Mouse (Mus musculus) erythroblast, embryonic 14.5 days (primary cell): ENCODE data around the gene Mrpl34. TPM values are rescaled to one million over a fixed set of nuclear protein-coding genes. Genes with fewer than 3 reads are reported as not detected.
A peak's percentile ranks its signal among the peaks of the same experiment; 100 is the strongest.

Experiments used
- H3K27me3 ChIP-seq: 2 replicates; pipeline ENCODE4 v1.6.1; 2012; ENCODE audit warnings: inconsistent platforms; ENCODE audit not compliant: control insufficient read depth
- H3K36me3 ChIP-seq: 2 replicates; pipeline ENCODE4 v1.6.1; 2012; ENCODE audit warnings: mild to moderate bottlenecking, inconsistent platforms; ENCODE audit not compliant: control insufficient read depth
- H3K4me1 ChIP-seq: 2 replicates; pipeline ENCODE4 v1.6.1; 2012; ENCODE audit warnings: inconsistent platforms; ENCODE audit not compliant: control insufficient read depth
- H3K4me3 ChIP-seq: replicated peaks from 2 replicates; pipeline ENCODE3; 2012; ENCODE audit warnings: moderate library complexity, mild to moderate bottlenecking, inconsistent platforms
- H3K9me3 ChIP-seq: 2 replicates; pipeline ENCODE4 v1.6.1; 2012; ENCODE audit warnings: low read length, inconsistent platforms, mixed read lengths; ENCODE audit not compliant: control insufficient read depth
- GATA1 ChIP-seq: IDR thresholded peaks from 2 replicates; pipeline ENCODE4 v1.6.1; 2012; ENCODE audit warnings: low read length, inconsistent platforms, mixed read lengths
- TAL1 ChIP-seq: IDR thresholded peaks from 3 replicates; pipeline ENCODE4 v1.6.1; 2012; ENCODE audit warnings: low read length, inconsistent platforms, mixed read lengths
- polyA plus RNA-seq: library from polyadenylated mRNA; stranded (reverse); fragments of >175 nt; gene quantifications from 2 replicates; pipeline ENCODE4 v1.2.3, GENCODE M21; 2012

Mrpl34 gene
- polyA plus RNA-seq, 1 experiment: 18.9 TPM

- Histone ChIP-seq H3K4me1 (peaks cover 4% of the 10 kb centered on the region), H3K27me3 (no peaks in the 10 kb centered on the region), H3K9me3 (no peaks in the 10 kb centered on the region), H3K4me3 (no peak overlapping the region), H3K36me3 (no peaks in the 10 kb centered on the region)
- no peak for TF ChIP-seq TAL1
- no peak for TF ChIP-seq GATA1
These were observed 34.3 kb downstream of the Mrpl34 start for GRCm38 (mm10) chr8:71498816-71499690.

DNA sequence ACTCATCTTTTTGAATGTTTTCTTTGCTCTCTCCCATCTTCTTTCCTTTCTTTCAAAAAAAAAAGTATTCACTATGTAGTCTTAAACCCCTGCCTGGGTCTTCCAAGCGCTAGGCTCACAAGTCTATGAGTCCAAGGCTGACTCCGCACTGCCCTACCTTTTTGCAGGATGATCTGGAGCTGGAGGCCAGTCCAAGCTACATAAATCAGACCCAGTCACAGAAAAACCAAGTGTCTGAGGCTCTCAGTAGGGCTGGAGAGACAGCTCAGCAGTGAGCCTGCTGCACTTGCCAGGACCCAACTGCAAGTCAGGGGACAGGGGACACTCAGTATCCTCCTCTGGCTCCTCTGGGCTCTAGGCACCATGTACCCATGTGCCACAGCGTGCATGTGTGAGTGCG, 39.6 kb downstream of the Mrpl34 start:
- no peaks in the 10 kb centered on the region for H3K9me3 ChIP-seq
- TF ChIP-seq GATA1 (no peak), TAL1 (no peak)
- H3K27me3 ChIP-seq: peaks cover 26% of the 10 kb centered on the region
- H3K4me1 ChIP-seq: peaks cover 9% of the 10 kb centered on the region
- H3K36me3 ChIP-seq: no peaks in the 10 kb centered on the region
- H3K4me3 ChIP-seq: no peak overlapping the region

- H3K9me3 ChIP-seq: no peaks in the 10 kb centered on the region
- H3K27me3 ChIP-seq: peaks cover 32% of the 10 kb centered on the region
- H3K4me1 ChIP-seq: peaks cover 9% of the 10 kb centered on the region
- TF ChIP-seq GATA1: no peak
- no peak for TF ChIP-seq TAL1
- no peak overlapping the region for H3K4me3 ChIP-seq
- H3K36me3 ChIP-seq: no peaks in the 10 kb centered on the region
These were observed 40.6 kb downstream of the Mrpl34 start for GRCm38 (mm10) chr8:71505326-71505725.

GRCm38 (mm10) chr8:71505979-71506378, 41.2 kb downstream of the Mrpl34 start:
- peaks cover 10% of the 10 kb centered on the region for H3K4me1 ChIP-seq
- no peaks in the 10 kb centered on the region for H3K9me3 ChIP-seq
- H3K27me3 ChIP-seq: peaks cover 32% of the 10 kb centered on the region
- no peak for TF ChIP-seq GATA1
- H3K36me3 ChIP-seq: no peaks in the 10 kb centered on the region
- H3K4me3 ChIP-seq: no peak overlapping the region

DNA sequence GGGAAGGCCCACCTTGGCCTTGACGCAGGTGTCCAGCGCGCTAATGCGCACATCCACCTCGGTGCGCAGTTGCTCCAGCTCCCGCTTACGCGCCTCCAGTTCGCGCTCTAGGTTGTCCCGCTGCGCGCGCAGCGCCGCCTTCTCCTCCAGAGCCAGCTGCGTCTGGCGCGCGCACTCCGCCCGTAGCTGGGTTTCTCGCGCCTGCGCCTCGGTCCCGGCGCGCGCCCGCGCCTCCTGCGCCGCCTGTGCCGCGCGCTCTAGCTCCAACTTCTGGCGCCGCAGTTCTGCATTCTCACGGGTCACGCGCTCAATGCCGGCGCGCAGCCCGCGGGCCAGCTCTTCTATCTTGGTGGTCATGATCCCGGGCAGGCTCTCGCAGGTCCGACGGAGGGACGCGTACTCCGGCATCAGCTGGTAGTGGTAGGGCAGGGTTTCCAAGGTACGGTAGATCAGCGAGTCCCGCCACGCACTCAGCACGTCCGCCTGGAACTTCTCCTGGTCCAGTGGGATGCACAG, 42.9 kb downstream of the Mrpl34 start:
- no peak for TF ChIP-seq TAL1
- TF ChIP-seq GATA1: no peak
- H3K4me1 ChIP-seq: peaks cover 25% of the 10 kb centered on the region
- H3K4me3 ChIP-seq: peak overlapping the region; percentile 29
- no peaks in the 10 kb centered on the region for H3K36me3 ChIP-seq
- no peaks in the 10 kb centered on the region for H3K9me3 ChIP-seq
- H3K27me3 ChIP-seq: peaks cover 32% of the 10 kb centered on the region

- Histone ChIP-seq H3K36me3 (no peaks in the 10 kb centered on the region), H3K9me3 (no peaks in the 10 kb centered on the region), H3K4me3 (no peak overlapping the region), H3K27me3 (peaks cover 32% of the 10 kb centered on the region), H3K4me1 (peaks cover 29% of the 10 kb centered on the region)
- no peak for TF ChIP-seq TAL1
- TF ChIP-seq GATA1: no peak
These were observed 44.6 kb downstream of the Mrpl34 start for GRCm38 (mm10) chr8:71509316-71509715.

GRCm38 (mm10) chr8:71511644-71512043, 46.9 kb downstream of the Mrpl34 start, which contains the start of gene Plvap:
Plvap (minus strand) TSS chr8:71511752.
- Histone ChIP-seq H3K9me3 (no peaks in the 10 kb centered on the region), H3K4me1 (peaks cover 29% of the 10 kb centered on the region), H3K4me3 (peak within 1 kb of the TSS; percentile 43), H3K27me3 (peaks cover 29% of the 10 kb centered on the region), H3K36me3 (no peaks in the 10 kb centered on the region)
- TF ChIP-seq TAL1 (no peak), GATA1 (no peak)

GRCm38 (mm10) chr8:71513018-71513754, 48.4 kb downstream of the Mrpl34 start:
- H3K27me3 ChIP-seq: peaks cover 14% of the 10 kb centered on the region
- H3K36me3 ChIP-seq: no peaks in the 10 kb centered on the region
- TF ChIP-seq GATA1 (no peak), TAL1 (no peak)
- no peak overlapping the region for H3K4me3 ChIP-seq
- H3K4me1 ChIP-seq: peaks cover 20% of the 10 kb centered on the region
- no peaks in the 10 kb centered on the region for H3K9me3 ChIP-seq

- Histone ChIP-seq H3K4me1 (peaks cover 20% of the 10 kb centered on the region), H3K9me3 (no peaks in the 10 kb centered on the region), H3K36me3 (no peaks in the 10 kb centered on the region), H3K4me3 (no peak overlapping the region), H3K27me3 (0 out of 2 replicates have a peak, but pooled peaks cover 1% of the 10 kb centered on the region)
- TF ChIP-seq TAL1 (no peak), GATA1 (no peak)
These were observed 50.3 kb downstream of the Mrpl34 start for GRCm38 (mm10) chr8:71515043-71515442.

Other genes starting within 250 kb of the Mrpl34 start
- gene Myo9b, start 192.2 kb upstream of the Mrpl34 start, polyA plus RNA-seq: 3.9 and 4.3 TPM in 2 replicates
- gene Haus8, start 192.0 kb upstream of the Mrpl34 start, polyA plus RNA-seq: 3.5 and 4.5 TPM in 2 replicates
- gene Use1, start 98.1 kb upstream of the Mrpl34 start, polyA plus RNA-seq: 16.3 and 17.0 TPM in 2 replicates
- 6.6 and 7.5 TPM in 2 replicates for gene Ocel1, start 93.7 kb upstream of the Mrpl34 start, polyA plus RNA-seq
- gene Nr2f6, start 83.0 kb upstream of the Mrpl34 start, polyA plus RNA-seq: 0.41 and 0.60 TPM in 2 replicates
- 0.03 and 0.10 TPM in 2 replicates for gene Ushbp1, start 69.2 kb upstream of the Mrpl34 start, polyA plus RNA-seq
- gene Babam1, start 68.1 kb upstream of the Mrpl34 start, polyA plus RNA-seq: 15.4 and 18.1 TPM in 2 replicates
- 17.4 and 17.5 TPM in 2 replicates for gene Ankle1, start 58.9 kb upstream of the Mrpl34 start, polyA plus RNA-seq
- 3.9 and 4.7 TPM in 2 replicates for gene Abhd8, start 1.3 kb upstream of the Mrpl34 start, polyA plus RNA-seq
- gene Dda1, start 4.2 kb downstream of the Mrpl34 start, polyA plus RNA-seq: 41.0 and 42.3 TPM in 2 replicates
- gene Ano8, start 21.0 kb downstream of the Mrpl34 start, polyA plus RNA-seq: 0.09 and 0.20 TPM in 2 replicates
- gene Gtpbp3, start 23.1 kb downstream of the Mrpl34 start, polyA plus RNA-seq: 1.2 and 1.4 TPM in 2 replicates
- gene Plvap, start 46.8 kb downstream of the Mrpl34 start, polyA plus RNA-seq: 0.18 and 0.30 TPM in 2 replicates
- gene Ccdc194, start 60.8 kb downstream of the Mrpl34 start, polyA plus RNA-seq: 0.02 TPM in 1 of 2 replicates, not detected in the other
- 0.21 and 0.72 TPM in 2 replicates for gene Bst2, start 72.5 kb downstream of the Mrpl34 start, polyA plus RNA-seq
- gene Mvb12a, start 78.0 kb downstream of the Mrpl34 start, polyA plus RNA-seq: 2.9 and 3.6 TPM in 2 replicates
- not detected in 2 replicates for gene Tmem221, start 93.9 kb downstream of the Mrpl34 start, polyA plus RNA-seq
- gene Nxnl1, start 101.6 kb downstream of the Mrpl34 start, polyA plus RNA-seq: not detected in 2 replicates
- 0.02 and 0.03 TPM in 2 replicates for gene Slc27a1, start 103.9 kb downstream of the Mrpl34 start, polyA plus RNA-seq
- 12.5 and 16.2 TPM in 2 replicates for gene Pgls, start 127.2 kb downstream of the Mrpl34 start, polyA plus RNA-seq
- 0.10 and 0.13 TPM in 2 replicates for gene Fam129c, start 132.7 kb downstream of the Mrpl34 start, polyA plus RNA-seq
- 0.41 and 0.72 TPM in 2 replicates for gene Colgalt1, start 146.0 kb downstream of the Mrpl34 start, polyA plus RNA-seq
- 0.01 TPM in 1 of 2 replicates, not detected in the other for gene Unc13a, start 206.8 kb downstream of the Mrpl34 start, polyA plus RNA-seq
- 1.5 TPM in 2 replicates for gene Jak3, start 211.3 kb downstream of the Mrpl34 start, polyA plus RNA-seq
- 0.36 and 0.75 TPM in 2 replicates for gene Insl3, start 224.3 kb downstream of the Mrpl34 start, polyA plus RNA-seq
- 3.4 and 3.7 TPM in 2 replicates for gene B3gnt3, start 236.8 kb downstream of the Mrpl34 start, polyA plus RNA-seq